Mouse (Mus musculus): ENCODE data around the gene Nfya.

The Nfya gene

DNA sequence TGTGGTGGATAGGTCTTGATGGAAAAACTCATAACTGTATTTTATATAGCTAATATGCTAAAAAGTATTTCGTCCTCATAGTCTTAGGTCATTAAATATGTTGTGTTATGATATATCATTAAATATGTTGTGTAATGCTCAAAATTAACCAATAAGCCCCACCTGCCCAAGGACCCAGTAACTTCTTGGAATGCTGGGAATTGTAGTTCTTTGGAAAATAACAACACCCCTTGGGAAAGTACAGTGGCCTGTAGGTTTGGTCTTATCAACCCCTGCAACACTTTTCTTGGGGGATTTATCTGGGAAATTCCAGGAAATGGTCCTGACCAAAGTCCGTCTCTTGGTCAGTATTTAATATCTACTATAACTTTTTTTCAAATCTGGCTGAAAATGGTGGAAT is 66.6 kb downstream of the Nfya start:
- no peak for DNase-seq (ENCODE audit: low spot score)

DNA sequence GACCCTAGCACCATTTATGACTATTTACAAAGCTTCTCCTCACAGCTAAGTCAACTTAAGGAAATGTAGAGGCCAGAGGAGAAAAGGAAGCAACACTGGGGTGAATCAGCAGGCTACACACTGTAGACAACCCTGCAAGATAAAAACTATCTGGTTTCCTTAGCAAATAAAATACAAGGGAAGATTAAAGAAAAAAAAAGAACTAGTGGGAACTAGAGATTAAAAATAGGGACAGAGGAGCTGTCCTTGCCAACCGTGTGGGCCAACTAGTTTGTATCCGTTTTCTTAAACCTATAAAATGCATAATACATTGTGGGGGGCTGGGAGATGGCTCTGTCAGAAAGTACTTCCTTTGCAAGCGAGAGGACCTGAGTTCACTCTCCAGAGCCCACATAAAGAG is 67.8 kb downstream of the Nfya start:
- no peak for DNase-seq (ENCODE audit: low spot score)

DNA sequence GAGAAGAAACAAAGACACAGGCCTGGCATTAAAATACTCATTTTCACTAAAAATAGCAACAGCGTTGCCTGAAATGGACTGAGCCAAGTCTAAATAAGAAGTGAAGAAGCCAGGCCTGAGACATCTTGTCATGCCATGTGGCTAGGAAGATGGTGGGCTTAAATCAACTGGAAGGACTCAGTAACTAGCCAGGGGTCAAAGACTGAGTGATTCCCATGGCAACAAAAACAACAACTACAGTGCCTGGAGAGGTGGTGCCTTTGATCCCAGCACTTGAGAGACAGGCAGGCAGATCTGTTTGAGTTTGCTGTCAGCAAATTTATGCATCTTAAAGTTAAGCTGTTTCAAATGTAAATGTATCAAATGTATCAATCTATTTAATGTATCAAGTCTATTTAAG is 69.4 kb downstream of the Nfya start:
- no peak for DNase-seq (ENCODE audit: low spot score)

Data from MN1 (cell line).